Mouse (Mus musculus) spleen, adult 2 months (tissue): ENCODE results near the gene Tapbp.

ENCODE experiments used
- CTCF ChIP-seq: fragments of 200-500 bp; IDR thresholded peaks from 2 replicates; pipeline ENCODE4 v1.5.1; 2011; ENCODE audit warnings: mild to moderate bottlenecking, inconsistent platforms; ENCODE audit not compliant: insufficient read depth, insufficient read length, insufficient replicate concordance; ENCODE audit errors: extremely low read depth
- POLR2A ChIP-seq: fragments of 200-500 bp; IDR thresholded peaks from 2 replicates; pipeline ENCODE4 v1.6.1; 2011; ENCODE audit warnings: low read depth, low read length, inconsistent platforms

DNA sequence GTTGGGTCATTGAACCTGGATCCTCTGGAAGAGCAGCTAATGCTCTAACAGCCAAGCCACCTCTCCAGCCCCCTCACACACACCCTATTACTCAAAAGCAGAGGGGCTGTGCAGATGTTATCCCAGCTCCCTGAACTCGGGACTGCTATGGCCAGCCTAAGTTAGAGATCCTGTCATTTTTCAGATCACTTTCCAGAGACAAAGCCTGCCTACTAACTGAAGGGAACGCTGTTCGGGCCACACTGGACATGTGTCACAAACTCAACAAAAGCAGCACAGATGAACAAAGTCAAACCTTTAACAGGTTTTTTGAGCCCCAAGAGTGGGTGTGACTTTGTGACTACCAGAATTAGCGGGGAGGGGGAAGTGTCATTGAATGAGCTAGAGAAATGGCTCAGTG is 37.2 kb downstream of the Tapbp start:
- TF ChIP-seq POLR2A (no peak), CTCF (no peak)
